8 mouse cellular contexts compared by ENCODE assay signal in the genomic region with DNA sequence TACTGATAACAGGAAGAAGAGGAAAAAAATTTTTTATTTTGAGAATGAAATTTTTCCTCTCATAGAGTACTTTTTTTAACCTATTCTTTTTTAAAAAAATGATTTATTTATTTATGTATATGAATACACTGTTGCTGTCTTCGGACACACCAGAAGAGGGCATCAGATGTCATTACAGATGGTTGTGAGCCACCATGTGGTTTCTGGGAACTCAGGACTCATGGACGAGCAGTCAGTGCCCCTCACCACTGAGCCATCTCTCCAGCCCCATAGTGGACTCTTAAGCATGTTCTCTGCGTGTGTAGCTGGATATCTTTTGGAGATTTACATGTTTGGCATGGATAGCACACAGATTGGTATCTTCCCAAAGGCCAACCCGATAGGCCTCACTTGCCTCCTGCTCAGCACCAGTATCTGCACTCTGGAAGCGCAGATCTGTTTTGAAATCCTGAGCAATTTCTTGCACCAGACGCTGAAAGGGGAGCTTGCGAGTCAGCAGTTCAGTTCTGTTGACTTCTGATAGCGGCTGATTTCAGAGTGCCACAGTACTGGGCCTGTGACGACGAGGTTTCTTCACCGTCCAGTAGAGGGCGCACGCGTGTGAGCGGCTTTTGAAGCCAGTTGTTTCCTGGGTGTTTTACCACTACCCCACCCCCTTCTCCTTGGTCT. TPM values are rescaled to one million over a fixed set of nuclear protein-coding genes. Genes with fewer than 3 reads are reported as not detected.
DNase-seq lines count a peak whose midpoint lies in the region; ATAC-seq and TF ChIP-seq lines count a peak whose summit lies in the region.

No protein-coding gene starts in this region.

- no peak for ATAC-seq in hindbrain, embryonic 13.5 days (ENCODE audit: low FRiP score)
- ATAC-seq in heart, embryonic 13.5 days (ENCODE audit: extremely low read depth, insufficient number of reproducible peaks, low FRiP score, low TSS enrichment) = no peak
- ATAC-seq in midbrain, postnatal 0 days (ENCODE audit: low FRiP score) = no peak

- intact Hi-C loops in left cerebral cortex, postnatal 25 days (cut with DNase I) = loop anchor here (5.0 to 10.0 kb wide), 2 partner anchors 183 to 275 kb away; a partner anchor contains a TSS

- no peak overlapping the region for H3K27ac ChIP-seq in hindbrain, embryonic 10.5 days
- no peak overlapping the region for H3K27ac ChIP-seq in hindbrain, embryonic 13.5 days
- H3K27ac ChIP-seq in heart, embryonic 13.5 days (replicated peaks) = peak overlapping the region; percentile 41; the same call in 1 of the 2 replicates
- no peak overlapping the region for H3K27ac ChIP-seq in midbrain, postnatal 0 days (ENCODE audit: low read depth, low read length)

- peaks cover 32% of the 10 kb centered on the region for H3K36me3 ChIP-seq in hindbrain, embryonic 10.5 days
- H3K36me3 ChIP-seq in hindbrain, embryonic 13.5 days = peaks cover 26% of the 10 kb centered on the region
- peaks cover 22% of the 10 kb centered on the region for H3K36me3 ChIP-seq in heart, embryonic 13.5 days
- peaks cover 3% of the 10 kb centered on the region; the same call in 1 of the 2 replicates for H3K36me3 ChIP-seq in midbrain, postnatal 0 days (ENCODE audit: insufficient read depth, low read length)
- H3K36me3 ChIP-seq in splenic B cell, adult 2 months (ENCODE audit: control insufficient read depth, insufficient read depth, low read length, poor library complexity, severe bottlenecking) = peaks cover 3% of the 10 kb centered on the region

- H3K9me3 ChIP-seq in hindbrain, embryonic 10.5 days = peaks cover 19% of the 10 kb centered on the region
- peaks cover 10% of the 10 kb centered on the region for H3K9me3 ChIP-seq in hindbrain, embryonic 13.5 days
- H3K9me3 ChIP-seq in heart, embryonic 13.5 days = peaks cover 7% of the 10 kb centered on the region
- no peaks in the 10 kb centered on the region for H3K9me3 ChIP-seq in midbrain, postnatal 0 days (ENCODE audit: low read length)

- no peak overlapping the region for H3K4me2 ChIP-seq in hindbrain, embryonic 13.5 days
- peak overlapping the region; percentile 32 for H3K4me2 ChIP-seq in heart, embryonic 13.5 days
- no peak overlapping the region for H3K4me2 ChIP-seq in midbrain, postnatal 0 days (ENCODE audit: low read depth, low read length, poor library complexity, severe bottlenecking)

- peak; percentile 72 for DNase-seq in hindbrain, embryonic 10.5 days (ENCODE audit: low spot score)
- DNase-seq in T-cell, adult 2 months (ENCODE audit: low spot score) = peak; percentile 89
- peak; percentile 84 for DNase-seq in embryo, embryonic 10.5 days (ENCODE audit: low spot score)
- DNase-seq in left cerebral cortex, postnatal 25 days (ENCODE audit: low spot score in 2 of 2) = peak; percentile 61 to 75
- DNase-seq in midbrain, postnatal 0 days (ENCODE audit: low spot score) = peak; percentile 54
- DNase-seq in splenic B cell, adult 2 months (ENCODE audit: low read depth, low spot score) = peak; percentile 92

- peak; percentile 68 for TF ChIP-seq CTCF in midbrain, postnatal 0 days (IDR thresholded peaks at IDR 0.05)

- no peaks in the 10 kb centered on the region for H3K27me3 ChIP-seq in hindbrain, embryonic 10.5 days (ENCODE audit: insufficient read depth, poor library complexity, severe bottlenecking)
- H3K27me3 ChIP-seq in hindbrain, embryonic 13.5 days = no peaks in the 10 kb centered on the region
- H3K27me3 ChIP-seq in heart, embryonic 13.5 days (replicated peaks) = no peaks in the 10 kb centered on the region
- no peaks in the 10 kb centered on the region for H3K27me3 ChIP-seq in midbrain, postnatal 0 days (ENCODE audit: insufficient read depth, low read length)
- no peaks in the 10 kb centered on the region for H3K27me3 ChIP-seq in splenic B cell, adult 2 months (ENCODE audit: control insufficient read depth, insufficient read depth, low read length, poor library complexity, severe bottlenecking)

- H3K4me3 ChIP-seq in hindbrain, embryonic 10.5 days = no peak overlapping the region
- no peak overlapping the region for H3K4me3 ChIP-seq in hindbrain, embryonic 13.5 days
- H3K4me3 ChIP-seq in heart, embryonic 13.5 days = no peak overlapping the region
- H3K4me3 ChIP-seq in midbrain, postnatal 0 days (ENCODE audit: low read depth, low read length) = no peak overlapping the region

- H3K4me1 ChIP-seq in hindbrain, embryonic 10.5 days (replicated peaks) = peaks cover 17% of the 10 kb centered on the region
- H3K4me1 ChIP-seq in hindbrain, embryonic 13.5 days (replicated peaks) = peaks cover 17% of the 10 kb centered on the region
- H3K4me1 ChIP-seq in heart, embryonic 13.5 days = peaks cover 14% of the 10 kb centered on the region
- no peaks in the 10 kb centered on the region; the same call in 1 of the 2 replicates for H3K4me1 ChIP-seq in midbrain, postnatal 0 days (ENCODE audit: insufficient read depth, low read length)

- 32% methylated on average over 15 of the region's 15 CpGs for WGBS in hindbrain, embryonic 10.5 days
- WGBS in hindbrain, embryonic 13.5 days = 36% methylated on average over 15 of the region's 15 CpGs
- WGBS in heart, embryonic 13.5 days = 28% methylated on average over 15 of the region's 15 CpGs
- 37% methylated on average over 15 of the region's 15 CpGs for WGBS in midbrain, postnatal 0 days

- H3K9ac ChIP-seq in hindbrain, embryonic 13.5 days = no peak overlapping the region
- H3K9ac ChIP-seq in heart, embryonic 13.5 days = no peak overlapping the region
- H3K9ac ChIP-seq in midbrain, postnatal 0 days (replicated peaks; ENCODE audit: low read length, poor library complexity, severe bottlenecking) = no peak overlapping the region

RNA-seq across cellular contexts. Expression of a gene that starts 5.0 kb away (rescaled TPM):
- 230 and 235 TPM in 2 replicates for polyA plus RNA-seq in hindbrain, embryonic 10.5 days (2016; fragmentation: Nextera tagmentation; extraction: Ambion mirVana)
- 156 and 158 TPM in 2 replicates for polyA plus RNA-seq in hindbrain, embryonic 13.5 days (2015; fragmentation: Nextera tagmentation; extraction: Ambion mirVana)
- polyA plus RNA-seq in heart, embryonic 13.5 days (2015; fragmentation: Nextera tagmentation; extraction: Ambion mirVana) = 168 and 174 TPM in 2 replicates
- total RNA-seq in left cerebral cortex, postnatal 25 days (2021) = 10 to 100 TPM; 50.8 to 53.6 TPM
- total RNA-seq in midbrain, postnatal 0 days (2014; rRNA removed) = 35.8 and 50.9 TPM in 2 replicates
- polyA plus RNA-seq in midbrain, postnatal 0 days (2015; fragmentation: Nextera tagmentation; extraction: Ambion mirVana) = 175 and 185 TPM in 2 replicates

RNA-seq across cellular contexts. Expression of a gene that starts 17.8 kb away (rescaled TPM):
- polyA plus RNA-seq in hindbrain, embryonic 10.5 days (2016; fragmentation: Nextera tagmentation; extraction: Ambion mirVana) = 0.09 and 0.15 TPM in 2 replicates
- polyA plus RNA-seq in hindbrain, embryonic 13.5 days (2015; fragmentation: Nextera tagmentation; extraction: Ambion mirVana) = 0.25 and 0.31 TPM in 2 replicates
- polyA plus RNA-seq in heart, embryonic 13.5 days (2015; fragmentation: Nextera tagmentation; extraction: Ambion mirVana) = 0.36 and 0.78 TPM in 2 replicates
- total RNA-seq in left cerebral cortex, postnatal 25 days (2021) = 1 to 10 TPM in 1 of 2 experiments, under 1 TPM in 1; 0.98 to 1.3 TPM
- total RNA-seq in midbrain, postnatal 0 days (2014; rRNA removed) = 0.93 and 1.4 TPM in 2 replicates
- polyA plus RNA-seq in midbrain, postnatal 0 days (2015; fragmentation: Nextera tagmentation; extraction: Ambion mirVana) = 0.44 and 0.85 TPM in 2 replicates
